Mouse (Mus musculus) c-Kit-positive CD71-negative TER-119-negative erythroid progenitor cells, embryonic 14.5 days (primary cell): ENCODE measurements around the gene Ptprs.

Experiments
- DNase-seq: peaks from one replicate; pipeline ENCODE4 v3.0.0-alpha.2; 2013; ENCODE audit warnings: low read depth

The Ptprs gene

DNA sequence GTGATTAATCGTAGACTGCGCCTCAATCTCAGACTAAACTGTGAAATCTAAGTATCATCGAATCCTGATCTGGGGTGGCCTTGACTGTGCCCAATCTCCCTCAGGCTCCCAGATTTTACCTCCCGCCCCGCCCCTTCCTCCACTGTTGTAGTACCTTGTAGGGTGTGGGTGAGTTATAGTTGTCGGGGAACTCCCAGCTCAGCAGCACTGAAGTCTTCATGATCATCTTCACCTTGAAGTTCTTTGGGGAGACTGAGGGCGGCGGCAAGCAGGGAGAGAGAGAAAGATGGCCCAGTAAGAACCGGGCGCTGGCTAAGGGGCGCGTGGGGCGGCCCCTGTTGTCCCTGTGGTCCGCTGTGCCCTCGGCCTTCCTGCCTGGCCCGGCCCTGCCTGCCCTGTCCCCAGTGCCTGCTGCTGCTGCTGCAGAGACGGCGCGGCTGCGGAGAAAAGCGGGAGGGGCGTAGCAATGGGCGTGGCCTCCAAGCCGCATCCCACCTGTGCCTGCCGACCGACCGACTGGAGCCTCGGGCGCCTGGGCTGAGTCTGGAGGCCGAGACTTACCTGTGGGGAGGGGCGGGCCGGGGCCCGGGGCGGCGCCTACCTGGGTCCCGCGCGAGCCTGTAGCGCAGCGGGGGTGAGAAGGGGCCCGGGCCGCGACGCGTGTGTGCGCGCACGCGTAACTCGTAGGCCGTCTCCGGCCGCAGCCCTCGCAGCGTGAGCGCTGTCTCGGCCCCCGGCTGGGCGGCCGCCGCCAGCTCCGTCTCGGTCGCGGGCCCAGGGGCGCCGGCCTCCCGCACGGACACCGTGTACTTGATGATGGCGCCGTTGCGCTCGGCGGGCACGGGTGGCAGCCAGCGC is 51.3 kb downstream of the Ptprs start:
- DNase-seq: no peak

DNA sequence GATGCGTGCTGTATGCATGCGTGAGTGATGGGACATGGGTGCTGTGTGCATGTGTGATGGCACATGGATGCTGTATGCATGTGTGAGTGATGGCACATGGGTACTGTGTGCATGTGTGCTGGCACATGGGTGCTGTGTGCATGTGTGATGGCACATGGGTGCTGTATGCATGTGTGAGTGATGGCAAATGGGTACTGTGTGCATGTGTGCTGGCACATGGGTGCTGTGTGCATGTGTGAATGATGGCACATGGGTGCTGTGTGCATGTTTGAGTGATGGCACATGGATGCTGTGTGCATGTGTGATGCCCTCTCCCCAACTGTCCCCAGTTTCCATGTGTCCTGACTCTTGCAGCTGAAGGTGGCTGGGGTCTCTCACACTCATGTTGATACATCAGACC is 56.3 kb downstream of the Ptprs start:
- DNase-seq: no peak

DNA sequence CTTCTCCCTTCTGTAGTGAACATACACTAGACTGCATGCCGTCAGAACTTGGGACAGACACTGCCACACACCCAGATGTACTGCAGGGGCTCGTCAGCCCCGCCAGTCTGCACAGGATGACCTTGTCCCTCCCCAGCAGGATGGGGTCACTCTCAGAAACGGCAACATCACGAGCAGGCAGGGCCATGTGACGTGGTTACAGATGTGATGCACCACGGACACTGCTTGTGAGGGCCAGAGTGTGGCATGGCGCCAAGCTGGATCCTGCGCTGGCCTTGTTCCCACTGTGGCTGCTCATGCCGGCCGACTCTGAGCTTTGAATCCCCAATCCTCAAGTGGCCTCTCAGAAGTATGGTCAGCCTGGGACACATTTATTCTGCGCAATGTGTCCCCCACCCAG is 58.0 kb downstream of the Ptprs start:
- no peak for DNase-seq

DNA sequence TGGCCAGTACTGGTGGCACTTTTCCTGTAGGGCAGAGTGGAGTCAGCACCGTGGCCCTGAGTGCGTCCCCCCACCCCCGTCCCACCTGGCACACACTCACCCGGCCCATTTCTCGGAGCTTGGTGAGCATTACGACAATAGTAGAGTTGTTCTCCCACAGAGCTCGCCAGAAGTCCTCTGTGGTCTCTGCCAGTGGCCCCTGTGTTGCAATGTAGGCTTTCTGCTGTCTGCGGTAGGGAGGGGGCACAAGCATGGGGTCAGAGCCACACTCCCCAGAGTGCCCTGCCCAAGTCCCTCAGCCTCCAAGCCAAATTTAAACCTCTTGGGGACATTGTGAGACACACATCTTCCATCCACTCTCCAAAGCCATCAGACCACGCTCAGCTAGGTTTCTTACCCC is 61.5 kb downstream of the Ptprs start:
- DNase-seq: no peak

DNA sequence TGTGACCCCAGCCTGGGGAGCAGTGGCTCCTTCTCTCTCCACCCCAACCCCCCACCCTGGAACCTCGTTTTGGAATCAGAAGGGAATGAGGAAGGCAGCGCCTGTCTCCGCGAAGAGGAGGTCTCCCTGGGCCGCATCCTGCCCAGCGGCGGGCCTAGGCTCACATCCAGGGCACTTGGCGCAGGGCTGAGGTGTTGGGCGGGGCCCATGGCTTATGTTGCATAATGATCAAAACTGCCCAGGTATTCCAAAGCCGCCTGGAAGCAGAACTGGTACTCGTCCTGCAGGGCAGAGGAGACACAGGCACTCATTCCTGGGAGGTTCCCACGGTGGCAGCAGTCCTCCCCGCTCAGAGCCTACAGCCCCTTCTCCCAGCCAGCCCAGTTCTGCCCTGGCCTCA is 63.2 kb downstream of the Ptprs start:
- no peak for DNase-seq

DNA sequence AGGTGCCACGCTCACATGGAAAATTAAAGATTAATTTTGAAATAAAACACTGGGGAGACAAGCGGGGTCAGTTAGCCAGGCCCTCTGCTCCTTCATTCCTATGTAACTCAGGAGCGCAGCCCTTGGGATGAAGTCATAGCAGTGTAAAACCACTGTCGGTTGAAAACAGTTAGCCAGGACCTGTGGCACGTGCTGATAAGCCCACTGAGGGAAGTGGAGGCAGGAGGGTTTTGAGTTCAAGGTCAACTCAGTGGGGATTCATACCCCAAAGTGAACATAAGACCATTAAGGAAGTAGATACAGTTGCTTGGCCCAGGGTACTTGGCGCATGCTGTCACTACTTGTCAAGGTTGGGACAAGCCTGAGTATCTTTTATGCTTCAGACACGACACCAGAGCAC is 64.8 kb downstream of the Ptprs start:
- no peak for DNase-seq

DNA sequence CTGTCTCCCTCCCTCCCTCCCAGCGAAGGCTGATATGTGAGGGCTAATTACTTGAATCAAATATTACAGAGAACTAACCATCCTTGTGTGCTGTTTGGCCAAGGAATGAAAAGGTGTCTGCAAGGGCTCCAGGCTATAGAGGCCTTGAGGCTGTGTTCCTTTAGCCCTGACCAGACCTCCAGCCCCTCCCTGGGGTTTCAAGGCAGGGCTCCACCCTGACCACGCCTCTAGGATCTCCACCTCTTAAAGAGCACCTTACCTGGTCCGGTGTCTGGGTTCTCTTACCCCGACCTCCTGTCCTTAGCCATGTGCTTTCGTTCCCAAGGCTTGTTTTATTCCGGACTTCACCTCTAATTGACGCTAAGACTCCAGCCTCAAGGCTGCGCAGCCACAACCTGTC is 66.5 kb downstream of the Ptprs start:
- no peak for DNase-seq

DNA sequence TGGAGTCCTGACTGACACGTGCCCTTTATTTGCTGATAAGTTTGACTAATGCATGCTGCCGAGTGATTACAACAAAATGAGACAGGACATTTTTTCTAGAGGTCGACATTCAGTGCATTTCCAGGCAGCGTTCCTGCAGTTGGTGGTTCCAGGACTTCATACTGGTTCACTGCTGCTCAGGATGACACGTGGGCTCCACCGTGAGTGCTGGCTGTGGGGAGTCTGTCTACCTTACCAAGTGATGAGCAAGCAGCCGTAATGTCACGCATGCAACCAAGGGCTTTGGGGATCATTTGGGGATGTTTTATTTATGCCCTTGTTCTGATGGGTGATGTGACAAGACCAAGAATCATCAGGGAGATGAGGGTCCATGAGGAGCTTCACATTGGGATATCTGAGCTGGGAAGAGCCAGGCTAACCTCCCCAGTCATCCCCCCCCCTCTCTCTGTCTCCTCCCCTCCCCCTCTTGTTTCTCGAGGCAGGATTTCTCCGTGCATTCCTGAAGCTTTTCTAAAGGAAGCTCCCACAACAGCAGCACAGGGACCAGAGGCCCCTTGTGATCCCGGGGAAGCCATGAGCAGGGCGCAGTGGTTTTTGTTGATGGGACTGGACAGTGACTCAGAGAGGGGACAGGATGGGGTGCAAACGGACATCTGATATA is 67.2 kb downstream of the Ptprs start:
- no peak for DNase-seq

DNA sequence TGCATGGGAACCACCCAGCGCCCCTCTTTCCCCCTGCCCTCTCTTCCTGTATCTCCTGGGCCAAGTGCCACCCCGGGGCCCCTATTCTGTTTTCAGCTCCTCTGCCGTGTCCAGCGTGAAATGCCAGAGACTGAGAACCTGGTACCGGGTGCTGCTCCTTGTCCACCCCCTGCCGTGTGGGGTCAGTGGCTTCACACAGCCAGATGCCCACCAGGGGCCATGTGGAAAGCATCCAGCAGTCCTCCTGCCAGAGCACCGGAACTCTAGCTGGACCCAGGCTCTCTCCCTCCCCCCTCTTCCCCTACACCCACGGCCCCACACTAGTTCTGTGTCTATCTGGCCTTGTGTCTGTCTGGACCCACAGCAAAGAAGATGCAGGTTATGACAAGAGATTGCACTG is 68.9 kb downstream of the Ptprs start:
- no peak for DNase-seq

DNA sequence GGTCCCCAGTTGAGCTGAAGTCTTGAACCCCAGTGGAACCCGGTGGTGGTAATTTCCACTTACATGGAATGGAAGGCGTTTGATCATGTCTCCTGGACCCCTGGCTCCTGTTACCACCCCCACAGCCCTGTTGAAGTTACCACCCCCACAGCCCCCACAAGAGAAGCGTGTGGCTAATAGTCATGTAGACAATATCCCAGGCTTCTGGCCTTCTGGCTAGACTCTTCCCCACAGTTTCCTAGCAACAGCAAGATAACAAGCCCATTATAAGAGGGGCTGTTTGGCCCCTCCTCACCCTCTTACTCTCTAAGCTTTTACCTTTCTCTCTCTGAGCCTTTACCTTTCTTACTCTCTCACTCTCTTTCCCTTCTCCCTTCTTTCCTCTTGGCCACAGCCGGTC is 69.4 kb downstream of the Ptprs start:
- DNase-seq: no peak

DNA sequence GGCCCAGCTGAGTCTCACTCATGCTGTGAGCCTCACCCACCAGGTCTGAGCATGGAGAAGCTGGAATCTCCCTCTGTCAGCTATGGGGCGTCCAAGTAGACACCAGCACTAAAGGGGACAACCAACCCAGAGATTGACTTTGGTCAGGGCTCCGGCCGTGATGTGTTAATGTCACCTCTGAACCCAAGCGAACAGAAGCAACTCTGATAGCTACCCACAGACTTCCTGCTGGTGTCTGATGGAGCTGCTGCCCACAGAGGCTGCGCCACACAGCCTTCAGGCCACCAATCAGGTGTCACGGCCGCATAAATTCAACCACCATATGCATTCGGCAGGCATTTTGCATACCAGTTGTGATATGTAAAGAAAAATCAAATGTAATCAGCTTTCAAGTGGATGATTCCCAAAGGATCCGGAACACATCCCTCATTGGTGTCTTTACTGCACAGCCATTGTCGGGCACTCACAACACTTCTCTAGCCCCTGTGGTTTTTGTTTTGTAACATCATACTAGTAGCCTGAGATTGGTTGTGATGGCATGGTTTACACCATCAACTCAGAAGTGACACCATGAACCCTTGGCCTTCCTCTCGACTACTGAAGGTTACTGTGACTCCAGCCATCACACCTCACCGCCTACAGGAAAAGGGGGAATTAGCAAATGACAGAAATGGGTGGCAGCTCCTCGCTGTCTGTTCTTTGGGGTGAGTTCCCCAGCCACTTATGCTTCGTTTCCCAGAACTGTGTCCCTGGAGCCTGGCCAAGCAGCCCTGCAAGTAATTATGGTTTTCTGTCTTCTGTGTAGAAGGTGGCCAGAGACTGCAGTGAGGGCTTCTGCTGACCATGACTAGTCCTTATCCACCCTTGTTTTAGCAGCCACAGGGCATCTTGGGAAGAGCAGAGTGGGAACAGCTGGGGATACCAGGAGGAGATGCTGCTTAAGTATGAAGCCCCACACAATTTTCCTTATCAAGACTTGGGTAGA is 70.1 kb downstream of the Ptprs start:
- DNase-seq: no peak

DNA sequence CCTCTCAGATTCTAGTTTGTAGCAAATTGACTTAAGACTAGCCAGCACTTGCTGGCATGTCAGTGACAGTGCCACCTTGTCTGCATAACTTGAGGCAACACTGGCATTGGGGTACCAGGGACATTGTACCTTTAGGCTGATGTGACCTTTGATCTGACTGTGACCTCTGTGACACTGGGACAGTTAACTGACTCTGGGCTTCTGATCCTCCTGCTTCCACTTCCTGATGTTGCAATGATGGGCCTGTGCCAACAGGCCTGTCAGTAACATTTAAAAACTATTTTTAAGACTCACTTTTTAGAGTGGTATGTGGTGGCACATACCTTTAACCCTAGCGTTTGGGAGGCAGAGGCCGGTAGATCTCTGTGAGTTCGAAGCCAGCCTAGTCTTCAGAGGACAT is 70.9 kb downstream of the Ptprs start:
- DNase-seq: no peak

DNA sequence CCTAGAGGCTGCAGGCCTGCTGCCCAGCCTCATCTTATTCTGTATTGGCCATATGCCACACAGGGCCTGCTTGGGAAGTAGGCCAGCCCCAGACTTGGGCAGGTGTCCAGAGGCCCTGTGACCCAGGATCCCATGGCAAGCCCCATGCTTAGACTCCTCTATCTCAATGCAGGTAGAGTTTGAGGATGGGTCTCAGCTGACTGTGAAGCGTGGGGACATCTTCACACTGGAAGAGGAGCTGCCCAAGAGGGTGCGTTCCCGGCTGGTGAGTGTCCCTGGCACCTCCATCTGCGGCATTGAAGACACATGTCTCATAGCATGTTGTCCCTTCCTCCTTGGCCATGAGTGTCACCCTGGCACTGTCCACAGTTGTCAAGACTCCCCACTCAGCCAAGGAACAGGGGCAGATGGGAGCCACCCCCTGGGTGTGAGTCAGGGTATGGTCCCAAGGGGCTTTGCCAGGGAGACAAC is 75.2 kb downstream of the Ptprs start:
- no peak for DNase-seq

DNA sequence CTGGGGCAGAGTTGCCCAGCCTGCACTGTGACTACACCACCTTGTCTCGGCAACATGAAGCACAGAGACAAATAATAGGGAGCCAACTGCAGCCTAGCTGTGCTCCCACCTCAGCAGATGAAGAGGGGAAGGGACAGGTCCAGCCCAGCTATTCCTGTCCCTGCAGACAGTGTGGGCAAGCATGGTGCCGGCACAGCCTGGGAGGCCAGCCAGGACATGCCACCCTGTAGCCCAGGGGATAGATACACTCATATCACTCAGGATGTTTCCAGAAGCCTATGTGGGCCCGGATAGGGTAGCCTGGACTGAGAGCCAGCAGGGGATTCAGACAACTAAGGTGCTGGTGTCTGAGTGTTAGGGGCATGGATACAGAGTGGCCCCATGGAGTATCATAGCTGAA is 76.1 kb downstream of the Ptprs start:
- DNase-seq: no peak

DNA sequence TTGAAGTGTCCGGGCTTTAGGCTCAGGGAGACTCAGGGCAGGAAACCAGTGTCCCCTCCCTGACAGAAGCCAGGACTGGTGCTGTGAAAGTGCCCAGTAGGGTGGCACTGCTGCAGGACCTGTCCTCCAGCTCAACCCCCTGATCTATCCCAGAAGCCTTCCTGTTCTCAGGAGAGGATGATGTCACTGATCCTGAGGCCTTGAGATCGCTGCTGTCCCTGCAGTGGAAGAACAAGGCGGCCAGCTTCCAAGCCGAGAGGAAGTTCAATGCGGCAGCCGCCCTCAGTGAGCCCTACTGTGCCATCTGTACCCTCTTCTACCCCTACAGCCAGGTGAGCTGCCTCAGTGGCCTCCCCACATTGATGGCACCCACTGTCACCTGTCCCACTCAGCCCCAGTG is 80.2 kb downstream of the Ptprs start:
- no peak for DNase-seq

DNA sequence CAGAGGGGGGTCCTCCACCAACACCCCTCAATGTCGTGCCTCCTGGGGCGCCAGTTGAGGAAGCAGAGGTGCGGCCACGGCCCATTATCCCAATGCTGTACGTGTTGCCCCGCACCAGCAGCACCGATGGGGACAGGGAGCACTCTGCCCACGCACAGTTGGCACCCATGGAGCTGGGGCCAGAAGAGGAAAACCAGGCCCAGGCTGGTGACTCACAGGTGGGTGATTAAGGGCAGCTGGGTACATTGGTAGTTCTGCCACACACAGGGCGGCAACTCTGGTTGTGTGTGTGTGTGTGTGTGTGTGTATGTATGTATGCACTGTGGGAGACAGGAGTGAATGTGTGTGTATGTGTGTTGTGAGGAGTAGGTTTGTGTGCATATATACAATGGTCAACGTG is 82.4 kb downstream of the Ptprs start:
- no peak for DNase-seq

DNA sequence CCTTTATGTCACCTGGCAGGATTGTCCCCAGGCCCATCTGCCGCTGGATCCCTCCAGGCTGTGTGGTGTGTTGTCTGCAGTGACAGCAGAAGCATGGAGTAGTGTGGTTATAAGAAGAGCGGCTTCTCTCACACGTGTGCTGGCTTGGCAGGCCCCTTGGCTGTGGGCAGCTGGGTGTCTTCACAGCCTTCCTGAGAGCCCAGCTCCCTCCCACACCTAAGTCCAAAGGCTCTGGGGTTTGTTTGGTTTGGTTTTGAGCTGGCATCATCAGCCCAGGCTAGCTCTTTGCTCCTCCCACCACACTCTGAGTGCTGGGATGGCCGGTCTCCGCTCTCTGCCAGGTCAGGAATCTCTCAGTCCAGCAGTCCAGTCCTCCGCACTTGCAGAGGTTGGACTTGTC is 83.0 kb downstream of the Ptprs start:
- DNase-seq: no peak

DNA sequence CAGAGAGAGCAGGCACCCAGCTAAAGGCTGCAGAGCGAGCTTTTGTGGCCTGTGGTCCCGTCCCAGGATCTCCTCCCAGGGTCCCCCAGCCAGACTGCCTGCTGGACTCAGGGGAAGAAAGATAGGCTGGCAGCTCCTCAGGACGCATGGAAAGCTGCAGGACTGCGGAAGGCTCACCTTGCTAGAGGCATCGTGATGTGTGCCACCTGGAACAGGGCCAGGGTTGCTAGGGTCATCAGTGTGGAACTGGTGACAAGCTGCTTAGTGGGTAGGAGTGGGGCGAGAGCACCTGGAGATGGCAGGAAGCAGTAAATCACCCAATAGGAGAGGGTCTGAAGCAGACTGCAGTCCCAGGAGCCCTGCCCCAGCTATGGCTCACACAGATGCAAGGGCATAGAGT is 88.7 kb downstream of the Ptprs start:
- no peak for DNase-seq

DNA sequence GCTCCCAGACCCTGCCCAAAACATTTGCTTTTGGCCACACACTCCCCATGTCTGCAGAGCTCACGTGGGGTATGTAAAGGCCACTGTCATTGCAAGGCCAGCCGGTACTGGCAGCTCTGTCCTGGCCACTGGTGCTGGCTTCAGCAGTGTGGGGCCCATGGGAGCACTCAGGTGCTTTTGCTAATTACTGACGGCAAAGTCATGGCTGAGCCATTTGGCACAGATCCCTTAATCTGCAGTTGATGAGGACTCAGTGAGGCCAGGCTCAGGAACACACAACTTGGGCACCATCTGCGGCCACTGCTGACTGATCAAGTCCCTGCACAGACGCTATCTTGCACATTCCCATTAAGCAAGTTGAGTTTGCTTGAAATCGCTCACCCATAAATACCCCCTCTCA is 91.4 kb downstream of the Ptprs start:
- no peak for DNase-seq

DNA sequence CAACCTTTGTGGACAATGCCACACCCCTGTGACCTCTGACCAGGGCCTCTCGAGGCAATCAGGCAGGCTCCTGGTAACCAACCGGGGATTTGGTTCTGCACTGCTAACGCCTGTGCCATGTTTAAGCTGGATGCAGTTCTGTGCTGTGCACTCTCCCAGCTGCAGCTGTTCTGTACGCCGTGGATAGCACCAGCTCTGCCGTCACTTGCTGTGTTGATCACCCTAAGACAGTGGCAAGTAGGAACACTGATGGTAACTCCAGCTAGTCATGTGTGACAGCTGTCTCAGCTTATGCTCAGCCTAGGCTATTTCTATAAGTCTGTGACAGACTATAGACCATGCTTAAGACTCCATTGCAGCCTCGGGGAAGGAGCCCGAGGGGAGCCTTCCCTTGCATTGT is 93.3 kb downstream of the Ptprs start:
- DNase-seq: no peak

DNA sequence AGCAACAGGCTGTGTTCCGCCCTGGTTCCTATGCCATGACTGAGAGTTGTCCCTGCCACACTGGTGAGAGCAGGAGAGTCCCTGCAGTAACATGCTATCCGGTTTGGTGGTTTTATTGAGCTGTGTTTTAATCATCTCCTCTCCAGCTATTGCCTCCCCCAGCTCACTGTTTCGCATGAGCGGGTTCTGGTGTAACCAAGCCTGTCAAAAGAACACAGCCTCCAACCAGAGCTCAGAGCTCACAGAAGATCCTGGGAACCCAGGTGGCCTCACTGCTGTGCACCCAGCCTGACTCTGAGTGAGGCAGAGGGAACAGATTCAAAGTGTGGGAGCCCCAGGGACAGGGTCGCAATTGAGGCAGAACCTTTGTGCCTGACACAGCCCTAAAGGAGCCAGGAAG is 95.1 kb downstream of the Ptprs start:
- DNase-seq: no peak

DNA sequence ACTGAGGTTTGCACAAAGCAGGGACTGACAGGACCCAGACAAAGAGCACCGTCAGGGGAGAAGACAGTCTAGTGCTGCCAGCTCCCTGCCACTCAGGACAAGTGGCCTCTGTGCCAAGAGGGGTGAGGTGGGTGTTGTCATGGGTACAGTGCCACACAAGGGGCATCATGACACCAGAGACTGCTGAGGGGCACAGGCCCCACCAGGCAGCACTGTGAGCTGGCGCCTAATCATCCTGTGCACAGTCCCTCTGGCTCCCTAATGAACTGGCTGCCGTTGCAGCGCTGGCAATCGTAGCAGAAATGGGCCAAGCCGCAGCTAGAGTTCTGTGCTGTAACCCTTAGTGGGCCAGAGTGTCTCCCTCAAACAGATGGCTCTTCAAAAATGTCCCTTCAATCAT is 96.0 kb downstream of the Ptprs start:
- DNase-seq: no peak
